Mouse (Mus musculus): ENCODE data around the gene Rnf115. TPM values are rescaled to one million over a fixed set of nuclear protein-coding genes. Genes with fewer than 3 reads are reported as not detected.

Gene Rnf115
- polyA plus RNA-seq (2015; fragmentation: Illumina TruSeq; extraction: RNeasy Lipid Tissue Mini Kit (QIAGEN cat#74804); ENCODE audit: insufficient read depth, low replicate concordance): 88.0 TPM

GRCm38 (mm10) chr3:96727343-96727827, at the start of gene Rnf115, which contains the start of gene Polr3c:
Gene Rnf115, plus strand, starts transcription at chr3:96727664.
Gene Polr3c, minus strand, starts transcription at chr3:96727628.

GRCm38 (mm10) chr3:96696198-96696765, 31.2 kb upstream of the Rnf115 start, which contains the start of gene Pias3:
Gene Pias3, plus strand, starts transcription at chr3:96696384.

GRCm38 (mm10) chr3:96707903-96708683, 19.4 kb upstream of the Rnf115 start, which contains the start of gene Nudt17:
Gene Nudt17, minus strand, starts transcription at chr3:96708562.

GRCm38 (mm10) chr3:96828984-96829383, 101.5 kb downstream of the Rnf115 start, which contains the start of the genes Pdzk1 and Cd160:
Gene Pdzk1, plus strand, starts transcription at chr3:96829284.
Gene Cd160, minus strand, starts transcription at chr3:96829351.

Other genes starting within 250 kb of the Rnf115 start
- gene Hfe2, start 202.5 kb upstream of the Rnf115 start, polyA plus RNA-seq (2015; fragmentation: Illumina TruSeq; extraction: RNeasy Lipid Tissue Mini Kit (QIAGEN cat#74804); ENCODE audit: insufficient read depth, low replicate concordance): not detected
- gene Txnip, start 169.7 kb upstream of the Rnf115 start, polyA plus RNA-seq (2015; fragmentation: Illumina TruSeq; extraction: RNeasy Lipid Tissue Mini Kit (QIAGEN cat#74804); ENCODE audit: insufficient read depth, low replicate concordance): 638 TPM
- not detected for gene Gm16253, start 150.7 kb upstream of the Rnf115 start, polyA plus RNA-seq (2015; fragmentation: Illumina TruSeq; extraction: RNeasy Lipid Tissue Mini Kit (QIAGEN cat#74804); ENCODE audit: insufficient read depth, low replicate concordance)
- gene Polr3gl, start 133.5 kb upstream of the Rnf115 start, polyA plus RNA-seq (2015; fragmentation: Illumina TruSeq; extraction: RNeasy Lipid Tissue Mini Kit (QIAGEN cat#74804); ENCODE audit: insufficient read depth, low replicate concordance): 79.5 TPM
- not detected for gene Ankrd34a, start 131.0 kb upstream of the Rnf115 start, polyA plus RNA-seq (2015; fragmentation: Illumina TruSeq; extraction: RNeasy Lipid Tissue Mini Kit (QIAGEN cat#74804); ENCODE audit: insufficient read depth, low replicate concordance)
- gene Lix1l, start 126.5 kb upstream of the Rnf115 start, polyA plus RNA-seq (2015; fragmentation: Illumina TruSeq; extraction: RNeasy Lipid Tissue Mini Kit (QIAGEN cat#74804); ENCODE audit: insufficient read depth, low replicate concordance): 16.0 TPM
- gene Rbm8a, start 97.7 kb upstream of the Rnf115 start, polyA plus RNA-seq (2015; fragmentation: Illumina TruSeq; extraction: RNeasy Lipid Tissue Mini Kit (QIAGEN cat#74804); ENCODE audit: insufficient read depth, low replicate concordance): 65.7 TPM
- 34.0 TPM for gene Pex11b, start 92.3 kb upstream of the Rnf115 start, polyA plus RNA-seq (2015; fragmentation: Illumina TruSeq; extraction: RNeasy Lipid Tissue Mini Kit (QIAGEN cat#74804); ENCODE audit: insufficient read depth, low replicate concordance)
- 0.36 TPM for gene Gm42957, start 92.2 kb upstream of the Rnf115 start, polyA plus RNA-seq (2015; fragmentation: Illumina TruSeq; extraction: RNeasy Lipid Tissue Mini Kit (QIAGEN cat#74804); ENCODE audit: insufficient read depth, low replicate concordance)
- gene Itga10, start 82.1 kb upstream of the Rnf115 start, polyA plus RNA-seq (2015; fragmentation: Illumina TruSeq; extraction: RNeasy Lipid Tissue Mini Kit (QIAGEN cat#74804); ENCODE audit: insufficient read depth, low replicate concordance): 3.7 TPM
- 0.59 TPM for gene Ankrd35, start 57.5 kb upstream of the Rnf115 start, polyA plus RNA-seq (2015; fragmentation: Illumina TruSeq; extraction: RNeasy Lipid Tissue Mini Kit (QIAGEN cat#74804); ENCODE audit: insufficient read depth, low replicate concordance)
- gene Pias3, start 31.3 kb upstream of the Rnf115 start, polyA plus RNA-seq (2015; fragmentation: Illumina TruSeq; extraction: RNeasy Lipid Tissue Mini Kit (QIAGEN cat#74804); ENCODE audit: insufficient read depth, low replicate concordance): 28.2 TPM
- gene Nudt17, start 19.1 kb upstream of the Rnf115 start, polyA plus RNA-seq (2015; fragmentation: Illumina TruSeq; extraction: RNeasy Lipid Tissue Mini Kit (QIAGEN cat#74804); ENCODE audit: insufficient read depth, low replicate concordance): 2.6 TPM
- 52.3 TPM for gene Polr3c, start within 50 bp of the Rnf115 start, polyA plus RNA-seq (2015; fragmentation: Illumina TruSeq; extraction: RNeasy Lipid Tissue Mini Kit (QIAGEN cat#74804); ENCODE audit: insufficient read depth, low replicate concordance)
- 0.10 TPM for gene Pdzk1, start 101.6 kb downstream of the Rnf115 start, polyA plus RNA-seq (2015; fragmentation: Illumina TruSeq; extraction: RNeasy Lipid Tissue Mini Kit (QIAGEN cat#74804); ENCODE audit: insufficient read depth, low replicate concordance)
- 14.6 TPM for gene Cd160, start 101.7 kb downstream of the Rnf115 start, polyA plus RNA-seq (2015; fragmentation: Illumina TruSeq; extraction: RNeasy Lipid Tissue Mini Kit (QIAGEN cat#74804); ENCODE audit: insufficient read depth, low replicate concordance)
- gene Gja5, start 177.0 kb downstream of the Rnf115 start, polyA plus RNA-seq (2015; fragmentation: Illumina TruSeq; extraction: RNeasy Lipid Tissue Mini Kit (QIAGEN cat#74804); ENCODE audit: insufficient read depth, low replicate concordance): 1.2 TPM
- gene Gpr89, start 177.7 kb downstream of the Rnf115 start, polyA plus RNA-seq (2015; fragmentation: Illumina TruSeq; extraction: RNeasy Lipid Tissue Mini Kit (QIAGEN cat#74804); ENCODE audit: insufficient read depth, low replicate concordance): 14.3 TPM
- not detected for gene Gja8, start 198.4 kb downstream of the Rnf115 start, polyA plus RNA-seq (2015; fragmentation: Illumina TruSeq; extraction: RNeasy Lipid Tissue Mini Kit (QIAGEN cat#74804); ENCODE audit: insufficient read depth, low replicate concordance)

All from spleen, adult 10 weeks (tissue).